Mouse (Mus musculus) fibroblast of lung, adult 2 months (primary cell): ENCODE measurements around the gene Dennd1b.

ENCODE experiments used
- DNase-seq: peaks from one replicate; pipeline ENCODE4 v3.0.0-alpha.2; 2011; ENCODE audit warnings: low read depth

Dennd1b gene

GRCm38 (mm10) chr1:138963161-138963867 is at the start of gene Dennd1b:
TSS of gene Dennd1b (plus strand) at chr1:138963435.
- DNase-seq, result no peak

- DNase-seq, result no peak
Measured at GRCm38 (mm10) chr1:138915596-138915995, 47.6 kb upstream of the Dennd1b start.

- DNase-seq, result no peak
Measured at GRCm38 (mm10) chr1:138919601-138920000, 43.6 kb upstream of the Dennd1b start.

GRCm38 (mm10) chr1:138920082-138920481 is 43.2 kb upstream of the Dennd1b start:
- DNase-seq, result no peak

- DNase-seq, result no peak
Measured at GRCm38 (mm10) chr1:138920799-138921198, 42.4 kb upstream of the Dennd1b start.

GRCm38 (mm10) chr1:138922886-138923285 is 40.3 kb upstream of the Dennd1b start:
- no peak for DNase-seq

- DNase-seq, result no peak
Measured at GRCm38 (mm10) chr1:138924282-138924681, 39.0 kb upstream of the Dennd1b start.

GRCm38 (mm10) chr1:138928671-138929483 is 34.4 kb upstream of the Dennd1b start:
- DNase-seq, result peak; percentile 89

GRCm38 (mm10) chr1:138929985-138930384 is 33.2 kb upstream of the Dennd1b start:
- no peak for DNase-seq

GRCm38 (mm10) chr1:138930856-138931255 is 32.4 kb upstream of the Dennd1b start:
- peak; percentile 33 for DNase-seq

- DNase-seq, result no peak
Measured at GRCm38 (mm10) chr1:138936169-138936568, 27.1 kb upstream of the Dennd1b start.

GRCm38 (mm10) chr1:138937686-138938370 is 25.4 kb upstream of the Dennd1b start:
- no peak for DNase-seq

- no peak for DNase-seq
Measured at GRCm38 (mm10) chr1:138939579-138940139, 23.6 kb upstream of the Dennd1b start.

- no peak for DNase-seq
Measured at GRCm38 (mm10) chr1:138940407-138940806, 22.8 kb upstream of the Dennd1b start.

GRCm38 (mm10) chr1:138952173-138952572 is 11.1 kb upstream of the Dennd1b start:
- no peak for DNase-seq

- no peak for DNase-seq
Measured at GRCm38 (mm10) chr1:138954978-138955377, 8.3 kb upstream of the Dennd1b start.

GRCm38 (mm10) chr1:138955455-138955854 is 7.8 kb upstream of the Dennd1b start:
- no peak for DNase-seq

- no peak for DNase-seq
Measured at GRCm38 (mm10) chr1:138956511-138956910, 6.7 kb upstream of the Dennd1b start.

GRCm38 (mm10) chr1:138957111-138957510 is 6.1 kb upstream of the Dennd1b start:
- no peak for DNase-seq

GRCm38 (mm10) chr1:138958863-138959262 is 4.4 kb upstream of the Dennd1b start:
- no peak for DNase-seq

GRCm38 (mm10) chr1:138959903-138960483 is 3.2 kb upstream of the Dennd1b start:
- DNase-seq, result no peak
